Mouse (Mus musculus) urinary bladder, adult 2 months (tissue): ENCODE results near the gene Epsti1. TPM values are rescaled to one million over a fixed set of nuclear protein-coding genes. Genes with fewer than 3 reads are reported as not detected.

Experiments
- DNase-seq: peaks from one replicate; pipeline ENCODE4 v3.0.0; 2022; ENCODE audit warnings: low spot score
- polyA plus RNA-seq: library from polyadenylated mRNA; depleted of rRNA; stranded (reverse); fragments of >200 nt; gene quantifications from 2 replicates; pipeline ENCODE4 v1.2.3, GENCODE M21; 2012; rRNA removed

The Epsti1 gene
- polyA plus RNA-seq, 1 experiment = 4.6 TPM

GRCm38 (mm10) chr14:78015540-78016321 lies 111.7 kb downstream of the Epsti1 start:
- DNase-seq = no peak

DNA sequence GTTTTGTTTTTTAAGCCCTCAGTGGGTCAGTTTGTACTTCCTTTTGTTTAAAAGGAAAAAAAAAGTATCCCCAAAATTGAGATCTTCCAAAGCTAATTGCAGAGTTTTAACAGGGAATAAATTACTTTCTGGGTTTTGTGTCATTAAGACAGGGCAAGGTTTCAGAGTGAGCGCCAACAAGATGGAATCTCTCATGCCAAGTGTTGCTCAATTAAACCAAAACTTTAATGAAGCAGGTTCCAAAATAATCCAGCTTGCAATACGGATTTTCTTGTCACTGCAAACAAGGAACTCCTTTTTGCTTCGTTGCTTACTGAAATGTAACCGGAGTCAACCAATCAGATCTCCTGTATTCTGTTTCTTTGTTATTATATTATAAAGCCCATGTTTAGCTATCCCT lies 112.4 kb downstream of the Epsti1 start:
- DNase-seq = no peak

- no peak for DNase-seq
Measured at GRCm38 (mm10) chr14:78019935-78020334, 115.9 kb downstream of the Epsti1 start.

DNA sequence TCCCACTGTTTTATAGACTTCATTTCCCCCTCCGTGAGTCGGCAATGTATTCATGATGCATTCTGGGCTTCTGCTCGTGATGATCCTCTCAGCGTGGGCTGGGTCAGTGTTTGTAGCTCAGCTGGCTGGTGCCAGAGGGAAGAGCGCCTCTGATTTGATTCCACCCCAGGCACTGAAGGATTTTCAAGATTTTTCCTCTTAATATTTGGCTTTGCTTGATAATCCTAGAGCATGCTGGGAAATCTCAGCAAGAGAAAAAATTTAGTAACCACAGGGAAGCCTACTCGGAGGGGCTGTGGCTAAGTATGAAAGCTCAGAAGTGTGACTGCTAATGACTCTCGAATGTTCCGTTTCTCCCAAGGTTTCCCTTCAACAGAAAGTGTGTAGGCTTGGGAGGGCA lies 134.8 kb downstream of the Epsti1 start:
- DNase-seq = no peak

DNA sequence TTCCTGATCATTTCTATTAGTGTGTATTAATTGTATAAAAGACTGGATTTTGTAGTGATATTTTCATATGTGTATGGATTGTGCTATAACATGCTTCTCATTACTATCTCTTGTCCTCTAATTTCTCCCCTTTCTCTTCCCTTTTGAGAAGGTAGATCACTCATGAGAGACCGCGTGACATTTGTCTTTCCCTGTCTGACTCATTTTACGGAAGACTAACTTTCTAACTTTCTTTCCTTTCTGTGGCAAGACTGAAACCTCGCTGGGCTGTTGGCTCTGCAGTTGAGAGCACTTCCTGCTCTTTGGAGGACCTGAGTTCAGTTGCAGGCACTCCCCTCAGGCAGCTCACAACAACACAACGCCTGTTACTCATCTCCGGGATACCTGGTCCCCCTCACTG lies 136.6 kb downstream of the Epsti1 start:
- DNase-seq = no peak

DNA sequence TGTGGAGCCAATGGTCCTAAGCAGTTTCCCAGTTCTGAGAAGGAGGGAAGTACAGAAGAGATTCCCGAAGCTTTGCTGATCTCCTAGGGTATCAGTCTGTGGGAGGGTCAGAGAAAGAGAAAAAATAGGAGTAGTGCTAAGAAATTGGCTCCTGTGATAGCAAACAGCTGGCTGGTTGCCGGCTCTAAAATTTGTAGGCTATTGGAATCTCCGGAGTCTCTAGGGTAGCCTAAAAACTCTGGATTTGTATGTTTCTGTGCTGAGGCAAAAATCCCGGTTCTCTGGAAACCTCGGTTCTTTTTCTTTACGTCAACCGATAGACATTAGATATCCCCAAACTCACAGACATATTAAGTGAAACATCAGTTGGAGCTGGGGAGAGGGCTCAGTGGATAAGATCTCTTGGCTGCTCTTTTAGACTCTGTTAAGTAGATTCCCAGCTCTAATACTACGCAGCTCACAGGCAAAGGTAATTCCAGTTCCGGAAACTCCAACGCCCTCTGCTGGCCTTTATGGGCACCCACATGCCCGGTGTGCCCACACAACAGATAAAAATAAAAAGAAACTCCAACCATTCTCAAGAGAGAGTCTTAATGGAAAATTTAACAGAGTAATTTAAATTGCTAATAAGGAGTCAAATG lies 138.0 kb downstream of the Epsti1 start:
- no peak for DNase-seq

DNA sequence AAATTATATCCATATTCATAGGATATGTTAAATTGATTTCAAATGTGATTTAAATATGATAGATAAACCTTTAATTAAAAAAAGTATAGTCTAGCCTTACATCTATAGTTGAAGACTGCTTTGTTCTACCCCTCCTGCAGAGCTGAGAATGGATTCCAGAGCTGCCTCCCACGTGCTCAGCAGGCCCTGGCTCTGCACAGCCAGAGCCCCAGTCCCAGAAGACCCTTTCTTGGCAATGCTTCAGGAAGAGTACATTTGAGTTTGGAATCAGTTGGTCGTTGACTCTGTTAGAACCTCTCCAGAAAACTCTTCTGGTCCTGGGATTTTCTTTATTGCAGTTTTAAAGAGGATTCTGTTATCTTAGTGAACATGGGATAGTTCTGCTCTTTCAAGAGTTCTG lies 139.0 kb downstream of the Epsti1 start:
- DNase-seq = no peak

- no peak for DNase-seq
Measured at GRCm38 (mm10) chr14:78048258-78048657, 144.2 kb downstream of the Epsti1 start.

GRCm38 (mm10) chr14:78048674-78049073 lies 144.6 kb downstream of the Epsti1 start:
- no peak for DNase-seq

Other genes starting within 250 kb of the Epsti1 start
- gene Dnajc15, start 29.1 kb upstream of the Epsti1 start, polyA plus RNA-seq = 18.8 and 23.3 TPM in 2 replicates
- not detected in 2 replicates for gene Fam216b, start 184.8 kb downstream of the Epsti1 start, polyA plus RNA-seq